Mouse (Mus musculus) myocyte (in vitro differentiated cells): ENCODE data around the gene Vmn2r92. TPM values are rescaled to one million over a fixed set of nuclear protein-coding genes. Genes with fewer than 3 reads are reported as not detected.
"Not testable (repeated sequence)": the region's sequence is repeated elsewhere in the genome, so short reads cannot be mapped to it uniquely, and the experiment has no call there.

ENCODE experiments used
- H3K27me3 ChIP-seq: one replicate; pipeline ENCODE4 v1.6.1; 2011; ENCODE audit not compliant: control insufficient read depth, insufficient read depth, insufficient read length
- H3K36me3 ChIP-seq: one replicate; pipeline ENCODE4 v1.6.1; 2011; ENCODE audit not compliant: control insufficient read depth, insufficient read depth
- H3K4me2 ChIP-seq: one replicate; pipeline ENCODE4 v1.6.1; 2011; ENCODE audit warnings: low read depth, control low read depth
- H3K4me3 ChIP-seq: one replicate; pipeline ENCODE4 v1.5.1; 2011; ENCODE audit warnings: mild to moderate bottlenecking, control low read depth, moderate library complexity
- H3K79me2 ChIP-seq: one replicate; pipeline ENCODE4 v1.6.1; 2011; ENCODE audit not compliant: control insufficient read depth, insufficient read depth
- H3ac ChIP-seq: one replicate; pipeline ENCODE4 v1.6.1; 2011; ENCODE audit not compliant: control insufficient read depth, insufficient read length
- CEBPB ChIP-seq: IDR thresholded peaks from 2 replicates; pipeline ENCODE4 v1.6.1; 2011; ENCODE audit warnings: mild to moderate bottlenecking, moderate library complexity; ENCODE audit not compliant: poor library complexity, insufficient read depth, severe bottlenecking
- E2F4 ChIP-seq: IDR thresholded peaks from one replicate; pipeline ENCODE4 v1.6.1; 2011; ENCODE audit warnings: mild to moderate bottlenecking, control low read depth, moderate library complexity; ENCODE audit not compliant: insufficient read depth
- MAX ChIP-seq: IDR thresholded peaks from one replicate; pipeline ENCODE4 v1.6.1; 2011; ENCODE audit warnings: low read depth, mild to moderate bottlenecking, control low read depth
- MYOD1 ChIP-seq, 3 experiments: IDR thresholded peaks; one replicate each; pipeline ENCODE4 v1.6.1; 2011; ENCODE audit warnings: control low read depth in 2 of 3, low read depth in 2 of 3, mild to moderate bottlenecking in 2 of 3, moderate library complexity in 1 of 3; ENCODE audit not compliant: insufficient read length in 2 of 3, control insufficient read depth in 1 of 3
- MYOG ChIP-seq, 3 experiments: IDR thresholded peaks; one replicate each; pipeline ENCODE4 v1.6.1; 2011; ENCODE audit warnings: control low read depth in 2 of 3, low read depth in 2 of 3, mild to moderate bottlenecking in 2 of 3; ENCODE audit not compliant: insufficient read length in 2 of 3, control insufficient read depth in 1 of 3, insufficient read depth in 1 of 3
- POLR2A ChIP-seq: IDR thresholded peaks from one replicate; pipeline ENCODE4 v1.6.1; 2011; ENCODE audit warnings: low read depth, mild to moderate bottlenecking, control low read depth, moderate library complexity; ENCODE audit not compliant: insufficient read length
- POLR2AphosphoS2 ChIP-seq: IDR thresholded peaks from one replicate; pipeline ENCODE4 v1.6.1; 2011; ENCODE audit warnings: low read depth, control low read depth; ENCODE audit not compliant: insufficient read length
- REST ChIP-seq: IDR thresholded peaks from one replicate; pipeline ENCODE4 v1.6.1; 2011; ENCODE audit warnings: mild to moderate bottlenecking, control low read depth, moderate library complexity; ENCODE audit not compliant: insufficient read depth, insufficient read length
- SRF ChIP-seq: IDR thresholded peaks from one replicate; pipeline ENCODE4 v1.6.1; 2011; ENCODE audit warnings: low read depth; ENCODE audit not compliant: control insufficient read depth, insufficient read length
- TCF12 ChIP-seq: IDR thresholded peaks from one replicate; pipeline ENCODE4 v1.6.1; 2011; ENCODE audit warnings: mild to moderate bottlenecking, control low read depth; ENCODE audit not compliant: poor library complexity, insufficient read depth, severe bottlenecking
- TCF3 ChIP-seq: IDR thresholded peaks from one replicate; pipeline ENCODE4 v1.6.1; 2011; ENCODE audit warnings: low read depth, control low read depth; ENCODE audit not compliant: insufficient read length
- USF1 ChIP-seq: IDR thresholded peaks from one replicate; pipeline ENCODE4 v1.6.1; 2011; ENCODE audit warnings: low read depth, mild to moderate bottlenecking, control low read depth, moderate library complexity
- polyA plus RNA-seq: library from polyadenylated mRNA; unstranded; fragments of >200 nt; fragmentation: generic; extraction: Trizol; gene quantifications from one replicate; pipeline ENCODE4 v1.2.1, GENCODE M21; 2012; ENCODE audit warnings: missing spikeins

The Vmn2r92 gene
- not detected for polyA plus RNA-seq

DNA sequence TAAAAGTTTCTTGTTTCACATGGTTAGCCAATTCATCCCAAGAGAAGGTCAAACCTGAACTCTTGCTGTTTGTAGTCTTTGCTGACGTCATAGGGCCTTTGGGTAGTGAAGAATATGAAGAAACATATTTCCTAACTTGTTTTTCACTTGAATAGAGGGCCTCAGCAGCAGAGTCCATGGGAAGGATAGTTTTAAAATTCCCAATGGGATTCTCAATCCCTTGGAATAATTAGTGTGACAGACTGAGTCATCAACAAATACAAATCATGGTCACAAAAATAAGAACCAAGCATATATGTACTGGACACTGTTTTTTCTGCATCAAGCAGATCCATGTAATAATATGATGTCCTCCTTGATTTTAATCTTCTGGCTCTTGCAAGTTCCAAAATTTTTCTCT, at the start of gene Vmn2r92:
TSS of gene Vmn2r92 (plus strand) at position 301 of the 400 bp plus-strand sequence.
- not testable (repeated sequence) for H3K4me2 ChIP-seq, H3K36me3 ChIP-seq, H3ac ChIP-seq, H3K79me2 ChIP-seq, H3K27me3 ChIP-seq, H3K4me3 ChIP-seq

DNA sequence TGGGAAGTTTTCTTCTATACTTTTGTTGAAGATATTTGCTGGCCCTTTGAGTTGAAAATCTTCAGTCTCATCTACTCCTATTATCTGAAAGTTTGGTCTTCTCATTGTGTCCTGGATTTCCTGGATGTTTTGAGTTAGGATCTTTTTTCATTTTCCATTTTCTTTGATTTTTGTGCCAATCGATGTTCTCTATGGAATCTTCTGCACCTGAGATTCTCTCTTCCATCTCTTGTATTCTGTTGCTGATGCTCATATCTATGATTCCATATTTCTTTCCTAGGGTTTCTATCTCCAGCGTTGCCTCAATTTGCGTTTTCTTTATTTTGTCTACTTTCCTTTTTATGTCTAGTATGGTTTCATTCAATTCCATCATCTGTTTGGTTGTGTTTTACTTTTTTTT, 49.4 kb upstream of the Vmn2r92 start:
- H3K79me2 ChIP-seq, H3ac ChIP-seq, H3K36me3 ChIP-seq, H3K4me3 ChIP-seq, H3K27me3 ChIP-seq, H3K4me2 ChIP-seq: not testable (repeated sequence)

DNA sequence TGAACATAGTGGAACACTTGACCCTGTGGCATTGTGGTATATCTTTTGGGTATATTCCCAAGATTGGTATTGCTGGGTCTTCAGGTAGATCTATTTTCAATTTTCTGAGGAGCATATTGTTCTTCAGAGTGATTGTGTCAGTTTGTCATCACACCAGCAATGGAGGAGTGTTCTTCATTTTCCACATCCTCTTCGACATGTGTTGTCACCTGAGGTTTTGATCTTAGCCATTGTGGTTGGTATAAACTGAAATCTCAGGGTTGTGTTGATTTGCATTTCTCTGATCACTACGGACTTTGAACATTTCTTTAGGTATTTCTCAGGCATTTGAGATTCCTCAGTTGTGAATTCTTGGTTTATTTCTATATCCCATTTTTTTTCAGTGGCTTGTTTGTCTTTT, 9.5 kb downstream of the Vmn2r92 start:
- not testable (repeated sequence) for H3K4me2 ChIP-seq, H3K4me3 ChIP-seq, H3K79me2 ChIP-seq, H3K36me3 ChIP-seq, H3ac ChIP-seq, H3K27me3 ChIP-seq

DNA sequence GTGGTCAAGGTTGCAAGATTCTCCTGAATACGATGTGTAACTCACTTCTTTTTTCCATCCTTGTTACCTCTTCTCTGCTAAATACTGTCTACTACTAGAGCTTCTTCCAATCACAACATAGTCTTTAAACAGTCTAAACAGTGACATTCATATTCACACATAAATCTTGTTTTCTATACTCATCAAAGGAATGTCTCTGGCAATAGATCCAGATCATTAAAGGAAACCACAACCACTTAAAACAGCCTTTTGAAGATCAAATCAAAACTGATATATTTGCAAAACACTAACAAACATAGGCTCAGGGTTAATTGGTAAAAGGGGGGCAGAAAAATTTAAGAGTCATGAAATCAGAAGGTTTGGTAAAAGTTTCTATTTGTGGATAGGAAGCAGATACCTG, 38.0 kb downstream of the Vmn2r92 start:
- no peak overlapping the region for H3K4me3 ChIP-seq
- H3K36me3 ChIP-seq, result no peaks in the 10 kb centered on the region
- TF ChIP-seq SRF (no peak), REST (no peak), TCF12 (no peak), POLR2AphosphoS2 (no peak), MYOD1 (IDR thresholded peaks at IDR 0.05; ENCODE audit: control insufficient read depth in 1 of 3, insufficient read length in 2 of 3, low read depth in 2 of 3) (no peak)
- H3K79me2 ChIP-seq, result no peaks in the 10 kb centered on the region
- H3K4me2 ChIP-seq, result no peak overlapping the region
- no peaks in the 10 kb centered on the region for H3K27me3 ChIP-seq
- H3ac ChIP-seq, result no peak overlapping the region

DNA sequence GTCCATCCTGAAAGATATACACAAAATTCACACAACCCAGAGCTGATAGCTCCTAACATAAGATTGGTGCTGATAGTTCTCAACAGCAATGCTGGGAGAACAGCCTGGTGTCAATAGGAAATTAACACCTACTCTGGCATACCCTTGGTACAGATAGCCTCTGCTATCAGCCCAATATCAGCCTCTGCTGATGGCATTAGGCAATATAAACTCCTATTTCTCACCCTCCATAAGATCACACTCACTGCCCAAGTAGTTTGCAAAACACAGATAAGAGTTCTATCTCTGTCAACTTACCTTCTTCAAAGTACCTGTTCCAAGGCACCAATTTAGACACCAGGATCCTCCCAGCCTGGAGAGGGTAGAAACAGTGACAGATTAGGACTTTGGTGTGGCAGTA, 69.6 kb downstream of the Vmn2r92 start:
- TF ChIP-seq POLR2AphosphoS2 (no peak), POLR2A (no peak), CEBPB (no peak), USF1 (no peak), MYOD1 (IDR thresholded peaks at IDR 0.05; ENCODE audit: control insufficient read depth in 1 of 3, insufficient read length in 2 of 3, low read depth in 2 of 3) (no peak), TCF3 (no peak), SRF (no peak), MAX (no peak), TCF12 (no peak), MYOG (IDR thresholded peaks at IDR 0.05; ENCODE audit: control insufficient read depth in 1 of 3, insufficient read depth in 1 of 3, insufficient read length in 2 of 3, low read depth in 2 of 3) (no peak), REST (no peak), E2F4 (no peak)
- Histone ChIP-seq H3K4me2 (no peak overlapping the region), H3K27me3 (no peaks in the 10 kb centered on the region), H3ac (no peak overlapping the region), H3K36me3 (no peaks in the 10 kb centered on the region), H3K4me3 (no peak overlapping the region), H3K79me2 (no peaks in the 10 kb centered on the region)

DNA sequence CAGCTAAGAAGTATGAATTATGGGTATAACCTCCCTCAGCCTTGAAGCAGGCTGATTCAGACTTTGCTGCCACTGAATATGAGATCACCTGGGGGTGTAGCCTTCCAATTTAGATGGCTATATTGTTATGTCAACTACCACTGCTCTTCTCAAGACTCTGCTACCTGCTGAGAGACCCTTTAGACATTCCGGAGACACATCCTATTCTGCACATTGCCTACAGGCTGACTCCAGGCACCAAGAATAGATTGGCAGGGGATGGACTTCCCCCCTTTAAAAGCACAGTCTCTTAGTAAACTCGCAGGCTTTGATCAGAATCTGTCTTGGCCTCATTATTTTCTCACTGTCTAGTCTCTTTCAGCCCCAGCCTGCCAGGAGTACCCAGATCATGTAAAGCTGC, 80.3 kb downstream of the Vmn2r92 start:
- TF ChIP-seq REST, result no peak
- no peak for TF ChIP-seq TCF3
- no peak for TF ChIP-seq POLR2AphosphoS2
- TF ChIP-seq TCF12, result no peak
- TF ChIP-seq MAX, result no peak

DNA sequence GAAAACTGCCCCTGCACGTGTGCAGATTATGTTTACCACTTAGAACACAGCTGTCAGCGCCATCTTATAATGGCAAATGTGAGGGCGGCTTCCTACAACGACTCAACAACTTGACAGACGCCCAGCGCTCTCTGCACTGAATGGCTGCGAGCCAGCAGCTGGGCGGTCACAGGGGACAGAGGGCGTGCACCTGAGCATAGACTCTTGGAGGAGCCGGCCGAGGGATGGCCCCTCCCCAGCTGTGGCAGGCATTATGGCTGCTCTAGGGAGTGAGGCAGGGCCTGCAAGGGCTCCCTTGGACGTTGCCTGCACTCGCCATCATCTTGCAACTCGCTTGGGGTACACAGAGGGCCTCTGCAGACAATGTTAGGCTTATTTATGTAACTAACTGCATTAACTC, 85.2 kb downstream of the Vmn2r92 start:
- Histone ChIP-seq H3K36me3 (no peaks in the 10 kb centered on the region), H3K27me3 (no peaks in the 10 kb centered on the region), H3ac (no peak overlapping the region), H3K79me2 (no peaks in the 10 kb centered on the region), H3K4me3 (no peak overlapping the region), H3K4me2 (no peak overlapping the region)
- TF ChIP-seq USF1 (no peak), TCF12 (no peak), E2F4 (no peak)

More for the DNA sequence above, 80.3 kb downstream of the Vmn2r92 start:
- no peaks in the 10 kb centered on the region for H3K79me2 ChIP-seq
- no peak overlapping the region for H3K4me3 ChIP-seq
- H3K36me3 ChIP-seq, result no peaks in the 10 kb centered on the region
- no peak overlapping the region for H3K4me2 ChIP-seq
- no peak overlapping the region for H3ac ChIP-seq
- no peaks in the 10 kb centered on the region for H3K27me3 ChIP-seq

Other genes starting within 250 kb of the Vmn2r92 start
- gene Fpr-rs4, start 130.2 kb upstream of the Vmn2r92 start, polyA plus RNA-seq, result not detected
- not detected for gene Vmn2r124, start 102.5 kb upstream of the Vmn2r92 start, polyA plus RNA-seq
- gene Vmn2r91, start 66.9 kb upstream of the Vmn2r92 start, polyA plus RNA-seq, result not detected
- gene Vmn2r94, start 125.9 kb downstream of the Vmn2r92 start, polyA plus RNA-seq, result not detected
- gene Vmn2r93, start 146.2 kb downstream of the Vmn2r92 start, polyA plus RNA-seq, result not detected